Mouse (Mus musculus) small intestine, adult 2 months (tissue): ENCODE measurements around the gene Hoxc13.

Source experiments
- CTCF ChIP-seq: fragments of 200-500 bp; IDR thresholded peaks from 2 replicates; pipeline ENCODE4 v1.5.1; 2012; ENCODE audit warnings: low read depth, mild to moderate bottlenecking, control low read depth, inconsistent platforms, low read length, moderate library complexity, mixed read lengths; ENCODE audit not compliant: insufficient replicate concordance, insufficient read length; ENCODE audit errors: extremely low read depth
- POLR2A ChIP-seq: fragments of 200-500 bp; IDR thresholded peaks from 2 replicates; pipeline ENCODE4 v1.6.1; 2012; ENCODE audit warnings: low read depth, mild to moderate bottlenecking, control low read depth, inconsistent platforms, low read length, moderate library complexity

DNA sequence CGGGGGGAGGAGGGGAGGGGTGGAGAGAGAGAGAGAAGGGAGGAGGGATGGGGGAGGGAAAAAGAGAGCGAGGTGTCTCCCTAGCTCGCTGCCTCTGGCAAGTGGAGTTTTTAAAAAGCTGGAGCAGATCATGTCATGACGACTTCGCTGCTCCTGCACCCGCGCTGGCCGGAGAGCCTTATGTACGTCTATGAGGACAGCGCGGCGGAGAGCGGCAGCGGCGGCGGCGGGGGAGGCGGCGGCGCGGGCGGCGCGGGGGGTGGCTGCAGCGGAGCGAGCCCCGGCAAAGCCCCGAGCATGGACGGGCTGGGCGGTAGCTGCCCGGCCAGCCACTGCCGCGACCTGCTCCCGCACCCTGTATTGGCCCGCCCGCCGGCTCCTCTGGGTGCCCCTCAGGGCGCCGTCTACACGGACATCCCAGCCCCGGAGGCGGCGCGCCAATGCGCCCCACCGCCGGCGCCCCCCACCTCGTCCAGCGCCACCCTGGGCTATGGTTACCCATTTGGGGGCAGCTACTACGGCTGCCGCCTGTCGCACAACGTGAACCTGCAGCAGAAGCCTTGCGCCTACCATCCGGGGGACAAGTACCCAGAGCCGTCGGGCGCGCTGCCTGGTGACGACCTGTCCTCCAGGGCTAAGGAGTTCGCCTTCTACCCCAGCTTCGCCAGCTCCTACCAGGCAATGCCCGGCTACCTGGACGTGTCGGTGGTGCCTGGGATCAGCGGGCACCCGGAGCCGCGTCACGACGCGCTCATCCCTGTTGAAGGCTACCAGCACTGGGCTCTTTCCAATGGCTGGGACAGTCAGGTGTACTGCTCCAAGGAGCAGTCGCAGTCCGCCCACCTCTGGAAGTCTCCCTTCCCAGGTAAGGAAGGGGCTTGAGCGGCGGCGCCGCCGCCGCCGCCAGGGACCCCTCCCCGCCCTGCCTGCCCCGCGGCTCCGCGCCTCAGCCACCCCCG lies at the start of gene Hoxc13:
- TF ChIP-seq POLR2A (no peak), CTCF (no peak)
